Mouse (Mus musculus): ENCODE measurements around the gene Cfap36.

Gene Cfap36

DNA sequence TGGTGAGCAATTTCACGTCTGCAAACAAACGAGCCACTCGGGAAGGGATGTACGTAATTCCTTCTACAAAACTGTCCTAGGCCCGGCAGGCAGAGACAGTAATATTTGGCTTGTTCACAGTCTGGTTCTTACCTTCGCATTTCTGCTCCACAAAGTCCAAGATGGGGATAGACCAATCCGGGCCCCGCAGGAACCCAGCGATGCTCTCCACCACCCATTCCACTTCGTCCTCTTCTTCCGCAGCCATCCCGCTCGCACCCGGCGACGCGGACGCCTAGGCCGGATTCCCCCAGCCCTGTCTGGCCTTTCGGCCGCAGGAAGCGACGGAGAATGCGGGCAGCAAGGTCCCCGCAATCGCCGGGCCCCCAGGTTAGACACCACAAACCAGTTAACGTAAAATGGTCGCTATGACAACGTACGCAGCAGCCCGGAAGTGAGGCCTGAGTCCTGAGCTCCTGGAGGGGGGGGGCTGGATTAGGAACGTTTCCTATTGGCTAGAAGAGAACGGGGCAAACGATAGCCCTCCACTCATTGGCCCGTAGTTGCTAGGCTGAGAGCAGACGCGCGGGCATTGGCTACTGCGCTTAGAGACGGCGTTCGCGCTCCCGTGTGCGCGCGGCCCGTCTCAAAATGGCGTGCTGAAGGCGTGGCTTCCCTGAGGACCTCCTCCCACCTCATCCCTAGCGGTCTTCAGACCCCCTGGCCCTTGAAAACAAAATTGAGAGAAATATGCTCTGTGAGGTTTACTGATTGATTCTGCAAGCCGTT lies at the start of gene Cfap36:
Cfap36 (minus strand) TSS at position 527 of the 768 bp plus-strand sequence.
- DNase-seq (ENCODE audit: low read depth, low spot score), result peak; percentile 98

DNA sequence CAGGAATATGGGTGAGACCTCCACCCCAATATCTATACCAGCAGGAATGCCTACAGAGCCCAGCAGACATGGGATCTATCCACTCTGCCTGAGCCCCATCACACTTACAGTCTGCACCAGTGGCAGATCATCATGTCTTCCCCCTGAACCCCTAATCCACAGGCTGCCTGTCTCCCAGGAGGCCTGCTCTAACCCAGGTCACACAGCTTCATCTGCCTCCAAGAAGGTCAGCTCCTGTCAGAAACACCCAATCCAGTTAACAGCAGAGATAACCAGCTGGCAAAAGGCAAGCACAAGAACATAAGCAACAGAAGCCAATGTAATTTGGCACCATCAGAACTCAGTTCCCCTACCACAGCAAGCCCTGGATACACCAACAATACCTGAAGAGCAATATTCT lies 40.1 kb upstream of the Cfap36 start:
- DNase-seq (ENCODE audit: low read depth, low spot score), result no peak

DNA sequence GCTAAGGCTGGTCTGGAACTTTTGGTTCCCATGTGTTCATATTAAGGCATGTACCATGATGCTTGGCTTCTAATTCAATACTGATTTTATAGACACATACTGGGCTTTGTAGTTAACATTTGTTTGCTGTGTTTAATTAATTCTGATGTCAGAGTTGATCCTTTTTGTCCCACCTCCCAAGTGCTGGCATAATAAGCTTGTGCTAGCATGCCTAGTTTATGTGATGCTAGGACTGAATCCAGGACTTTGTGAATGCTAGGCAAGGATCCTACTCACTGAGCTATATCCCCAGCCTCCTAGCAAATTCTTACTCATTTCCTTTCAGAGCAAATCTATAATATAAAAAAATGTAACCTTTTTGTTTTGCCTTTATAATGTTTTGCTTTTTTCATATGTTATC lies 38.8 kb upstream of the Cfap36 start:
- DNase-seq (ENCODE audit: low read depth, low spot score), result no peak

DNA sequence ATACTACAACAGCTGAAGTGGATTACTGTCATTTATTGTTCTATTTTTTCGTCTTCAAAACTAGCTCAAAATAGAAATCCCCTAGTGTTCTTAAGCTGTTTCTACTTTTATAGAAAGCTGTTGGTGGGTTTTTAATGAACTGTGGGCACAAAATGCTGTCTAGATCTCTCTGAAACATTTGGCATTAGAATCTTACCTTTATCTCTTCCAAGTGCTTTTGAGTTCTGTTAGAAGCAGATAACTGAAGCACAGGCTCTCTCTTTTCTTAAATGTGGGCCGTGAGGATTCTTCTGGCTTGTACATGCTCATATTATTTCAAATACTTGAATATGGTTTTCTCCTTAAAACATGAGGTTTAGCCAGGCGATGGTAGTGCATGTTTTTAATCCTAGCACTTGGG lies 27.5 kb upstream of the Cfap36 start:
- DNase-seq (ENCODE audit: low read depth, low spot score), result no peak

DNA sequence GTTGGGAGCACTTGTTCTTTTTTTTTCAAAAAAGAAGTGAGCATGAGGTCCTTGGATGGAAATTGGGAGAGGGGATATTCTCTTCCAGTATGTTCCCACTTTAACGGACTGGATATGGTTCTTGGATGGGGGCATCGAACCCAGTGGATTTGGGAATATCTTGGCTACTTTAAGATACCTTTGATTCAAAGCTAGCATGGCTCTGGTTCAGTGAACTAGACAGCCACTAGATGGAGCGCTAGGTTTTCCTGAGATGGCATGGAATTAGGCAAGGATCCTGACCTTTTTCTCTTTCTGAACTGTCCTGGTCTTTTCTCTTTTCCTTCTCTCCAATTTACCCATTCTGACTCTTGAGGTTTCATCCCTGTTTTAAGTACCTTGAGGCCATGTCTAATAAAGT lies 20.6 kb upstream of the Cfap36 start:
- peak; percentile 85 for DNase-seq (ENCODE audit: low read depth, low spot score)

DNA sequence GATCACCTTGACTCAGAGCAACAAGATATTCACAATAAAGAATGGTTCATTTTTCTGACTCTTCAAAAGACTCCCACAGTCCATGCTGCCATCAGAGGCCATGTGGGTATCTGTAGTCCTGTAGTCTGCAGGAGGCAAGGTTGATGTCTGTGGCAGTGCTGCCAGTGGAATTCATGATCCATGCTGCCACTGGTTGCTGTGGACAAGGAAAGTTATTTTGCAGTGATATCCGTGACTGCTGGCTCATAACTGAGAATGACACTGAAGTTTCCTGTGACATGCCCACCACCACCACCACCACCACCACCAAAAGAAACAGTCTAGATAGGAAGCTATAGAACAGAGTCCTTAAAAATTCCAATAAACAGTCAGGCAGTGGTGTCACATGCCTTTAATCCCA lies 7.4 kb upstream of the Cfap36 start:
- DNase-seq (ENCODE audit: low read depth, low spot score), result no peak

DNA sequence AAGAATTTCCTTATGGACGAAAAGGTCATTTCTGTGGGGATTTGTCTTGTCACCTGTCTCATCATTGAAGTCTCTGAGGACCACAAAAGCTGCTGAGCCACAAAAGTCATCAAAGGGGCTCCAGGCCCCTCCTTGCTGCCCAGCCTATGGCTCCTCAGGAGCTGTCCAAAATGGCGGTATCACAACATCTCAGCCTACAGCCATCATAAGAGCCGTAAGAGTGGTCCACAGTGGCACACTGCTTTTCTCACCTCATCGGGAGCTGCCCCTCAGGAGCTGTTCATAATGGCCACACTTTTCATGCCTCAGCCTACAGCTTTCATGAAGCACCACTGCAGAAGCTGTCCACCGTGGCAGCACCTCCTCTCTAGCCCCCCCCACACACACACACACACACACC lies 1.2 kb upstream of the Cfap36 start:
- no peak for DNase-seq (ENCODE audit: low read depth, low spot score)

DNA sequence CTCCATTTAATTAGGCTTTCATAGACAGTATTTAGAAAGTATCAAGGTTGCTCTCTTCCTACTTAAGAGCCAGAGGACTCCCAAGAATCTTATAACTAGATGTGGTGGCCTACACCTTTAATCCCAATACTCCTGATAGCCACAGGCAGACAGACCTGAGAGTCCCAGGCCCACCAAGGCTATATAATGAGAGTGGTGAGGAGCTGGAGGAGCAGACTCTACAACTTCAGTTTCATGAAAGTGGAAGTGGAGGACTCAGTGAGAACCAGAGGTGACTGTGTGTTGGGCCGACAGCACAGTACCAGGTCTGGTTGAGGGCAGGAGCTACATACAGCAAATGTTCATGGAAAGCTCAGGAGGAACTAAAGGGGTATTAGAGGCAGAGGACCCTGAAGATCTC lies 516 bp upstream of the Cfap36 start:
- DNase-seq (ENCODE audit: low read depth, low spot score), result no peak

DNA sequence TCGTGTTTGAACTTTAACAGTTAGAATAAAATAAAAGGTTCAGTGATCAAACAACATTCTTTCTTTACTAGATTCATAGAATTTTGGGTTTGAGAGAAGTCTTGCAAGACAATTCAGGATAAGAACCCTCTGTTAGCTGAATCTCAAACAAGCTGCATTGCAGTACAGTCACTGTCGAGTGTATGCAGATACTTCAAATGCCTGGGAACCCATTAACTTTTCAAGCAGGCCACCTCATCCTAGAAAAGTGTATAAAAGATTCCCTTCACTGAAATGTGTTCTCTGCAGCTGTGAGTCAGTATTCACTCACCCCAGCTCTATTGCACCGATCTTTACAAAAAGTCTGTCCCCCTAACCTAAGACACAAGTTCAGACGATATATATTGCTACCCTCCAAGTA lies 1.2 kb downstream of the Cfap36 start:
- DNase-seq (ENCODE audit: low read depth, low spot score), result peak; percentile 39

DNA sequence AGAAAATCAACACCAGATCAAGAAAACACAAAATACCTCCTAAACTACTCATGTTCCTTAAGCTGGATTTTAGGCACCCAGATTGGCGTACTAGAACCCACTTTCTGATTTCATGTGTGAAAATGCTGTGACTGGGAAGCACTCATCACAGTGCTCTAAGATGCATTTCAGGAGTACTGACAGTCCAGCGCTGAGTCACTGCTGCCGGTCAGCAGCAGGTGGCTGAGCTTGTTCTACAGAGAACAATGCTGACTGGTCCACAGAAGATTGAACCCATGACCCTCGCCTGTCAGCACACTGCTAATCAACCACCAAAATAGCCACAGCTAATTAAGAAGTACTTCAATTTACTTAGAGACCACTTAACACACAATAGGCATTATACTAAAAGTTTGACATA lies 5.2 kb downstream of the Cfap36 start:
- no peak for DNase-seq (ENCODE audit: low read depth, low spot score)

DNA sequence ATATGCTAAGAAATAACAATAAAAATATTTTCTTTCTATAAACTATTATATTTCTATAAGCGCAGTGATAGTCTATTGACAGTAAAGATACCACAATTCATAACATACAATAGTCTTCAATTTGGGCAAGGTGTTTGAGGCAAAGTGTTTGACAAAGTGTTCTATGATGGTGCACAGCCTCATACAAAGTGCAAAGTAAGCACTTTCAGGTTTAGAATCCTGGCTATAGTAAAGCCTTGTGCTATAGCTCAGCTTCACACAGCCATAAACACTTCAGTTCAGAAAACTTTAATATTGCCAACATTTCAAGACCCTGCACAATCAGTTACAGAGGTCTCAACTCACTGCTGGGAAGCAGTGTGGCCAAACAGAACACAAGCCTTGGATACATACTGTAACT lies 7.9 kb downstream of the Cfap36 start:
- no peak for DNase-seq (ENCODE audit: low read depth, low spot score)

DNA sequence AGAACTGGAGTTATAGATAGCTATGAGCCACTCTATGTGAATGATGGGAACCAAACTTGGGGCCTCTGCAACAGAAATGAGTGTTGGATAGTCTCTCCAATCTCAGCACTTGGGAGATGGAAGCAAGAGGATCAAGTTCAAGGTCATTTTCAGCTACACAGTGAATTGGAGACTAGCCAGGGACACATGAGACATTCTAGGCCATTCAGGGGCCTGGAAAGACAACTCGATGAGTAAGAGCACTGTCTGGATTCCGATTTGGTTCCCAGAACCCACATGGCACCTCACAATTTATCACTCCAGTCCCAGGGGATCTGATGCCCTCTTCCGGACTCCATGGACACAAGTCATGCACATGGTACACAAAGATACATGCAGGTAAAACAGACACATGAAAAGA lies 8.7 kb downstream of the Cfap36 start:
- no peak for DNase-seq (ENCODE audit: low read depth, low spot score)

DNA sequence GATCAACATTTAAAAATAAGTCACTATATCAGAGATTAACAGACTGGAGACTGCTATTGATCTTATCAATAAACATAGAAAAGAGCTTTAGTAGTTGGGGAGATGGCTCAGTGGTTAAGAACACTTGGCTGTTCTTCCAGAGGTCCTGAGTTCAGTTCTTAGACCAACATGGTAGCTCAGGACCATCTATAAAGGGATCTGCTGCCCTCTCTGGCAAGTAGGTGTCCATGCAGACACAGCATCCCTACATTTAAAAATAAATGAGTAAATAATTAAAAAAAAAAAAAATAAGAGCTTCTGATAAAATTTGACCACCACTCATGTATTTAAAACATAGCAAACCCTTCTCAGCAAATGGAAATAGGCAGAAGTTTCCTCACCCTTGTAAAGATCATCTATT lies 9.2 kb downstream of the Cfap36 start:
- no peak for DNase-seq (ENCODE audit: low read depth, low spot score)

DNA sequence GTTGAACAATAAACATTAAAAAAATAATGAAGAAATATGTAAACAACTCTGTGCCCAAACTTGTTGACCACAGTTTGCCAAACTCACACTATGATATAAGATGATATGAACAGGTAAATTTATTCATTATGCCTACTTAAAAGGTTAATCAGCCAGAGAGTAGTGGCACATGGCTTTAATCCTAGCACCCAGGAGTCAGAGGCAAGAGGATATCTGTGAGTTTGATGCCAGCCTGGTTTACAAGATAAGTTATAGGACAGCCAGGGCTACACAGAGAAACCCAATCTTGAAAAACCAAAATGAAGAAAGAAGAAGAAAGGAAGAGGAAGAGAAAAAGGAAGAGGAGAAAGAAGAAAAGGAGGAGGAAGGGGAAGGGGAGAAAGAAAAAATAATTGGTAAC lies 9.8 kb downstream of the Cfap36 start:
- no peak for DNase-seq (ENCODE audit: low read depth, low spot score)

DNA sequence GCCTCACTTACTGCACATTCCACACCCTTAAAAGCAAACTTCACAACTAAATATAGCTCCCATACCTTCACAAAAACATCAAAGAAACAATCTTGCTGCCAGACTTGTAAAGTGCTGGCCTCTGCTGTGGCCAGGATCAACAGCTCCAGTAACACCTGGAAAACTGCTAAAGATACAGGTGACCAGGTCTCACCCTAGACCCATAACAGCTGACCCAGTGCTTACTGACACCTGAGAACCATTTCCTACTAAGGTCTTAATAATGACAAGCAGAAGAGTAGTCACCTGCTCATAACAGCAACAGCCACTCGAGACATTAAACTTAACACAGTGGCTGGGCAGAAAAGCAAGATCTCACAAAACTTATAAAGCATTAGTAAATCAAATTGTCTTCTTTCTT lies 13.6 kb downstream of the Cfap36 start:
- DNase-seq (ENCODE audit: low read depth, low spot score), result no peak

DNA sequence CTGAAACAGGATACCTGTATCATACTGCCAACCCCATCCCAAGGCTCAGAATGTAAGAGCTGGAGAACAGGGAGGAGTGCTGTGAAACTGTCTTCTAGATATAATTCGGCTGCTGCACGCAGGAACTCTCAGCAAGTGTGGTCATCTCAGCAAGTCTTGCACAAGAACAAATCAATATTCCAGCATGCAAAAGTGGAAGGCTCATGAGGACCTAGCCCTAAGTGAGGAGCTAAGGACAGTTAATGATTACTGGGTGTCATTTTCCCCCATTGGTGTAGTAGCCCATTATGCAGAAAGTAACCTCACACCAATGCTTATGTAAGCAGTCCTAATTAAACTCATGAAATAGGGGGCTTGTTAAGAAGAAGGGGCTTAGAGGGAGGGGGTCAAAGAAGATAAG lies 18.3 kb downstream of the Cfap36 start:
- DNase-seq (ENCODE audit: low read depth, low spot score), result no peak

DNA sequence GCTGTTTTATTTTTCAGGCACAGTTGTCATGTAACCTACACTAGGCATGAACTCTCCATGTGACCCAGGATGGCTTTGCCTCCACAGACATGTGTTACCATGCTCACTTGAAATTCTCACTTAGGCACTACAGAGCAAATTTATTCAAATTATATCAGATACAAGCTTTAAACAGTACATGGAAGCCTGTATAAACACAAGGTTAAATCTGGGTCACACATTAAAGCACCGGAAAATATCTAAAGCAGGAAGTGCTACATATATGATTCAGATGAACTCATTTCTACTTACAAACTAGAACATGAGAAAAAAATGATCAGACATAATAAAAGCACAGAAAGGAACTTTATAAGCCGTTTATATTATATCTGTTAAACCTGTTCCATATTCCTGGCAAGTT lies 22.5 kb downstream of the Cfap36 start:
- no peak for DNase-seq (ENCODE audit: low read depth, low spot score)

DNA sequence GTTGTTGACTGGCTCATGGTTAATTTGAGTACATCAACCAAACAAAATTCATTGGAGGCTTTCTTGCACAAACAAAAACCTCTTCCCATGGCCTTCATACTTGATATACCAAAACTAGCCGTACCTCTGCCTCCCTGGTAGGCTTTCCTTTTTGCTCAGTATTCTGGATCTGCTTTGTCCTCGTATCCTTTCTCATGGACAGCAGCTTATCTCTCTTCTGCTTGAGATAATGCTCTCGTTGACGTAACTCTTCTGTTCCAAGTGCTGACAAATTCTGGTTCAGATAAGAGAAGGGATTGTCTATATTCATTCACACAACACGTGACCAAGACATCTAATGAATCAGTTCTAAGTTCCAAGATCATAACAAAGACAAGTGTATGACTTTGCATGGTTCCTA lies 24.9 kb downstream of the Cfap36 start:
- DNase-seq (ENCODE audit: low read depth, low spot score), result no peak

DNA sequence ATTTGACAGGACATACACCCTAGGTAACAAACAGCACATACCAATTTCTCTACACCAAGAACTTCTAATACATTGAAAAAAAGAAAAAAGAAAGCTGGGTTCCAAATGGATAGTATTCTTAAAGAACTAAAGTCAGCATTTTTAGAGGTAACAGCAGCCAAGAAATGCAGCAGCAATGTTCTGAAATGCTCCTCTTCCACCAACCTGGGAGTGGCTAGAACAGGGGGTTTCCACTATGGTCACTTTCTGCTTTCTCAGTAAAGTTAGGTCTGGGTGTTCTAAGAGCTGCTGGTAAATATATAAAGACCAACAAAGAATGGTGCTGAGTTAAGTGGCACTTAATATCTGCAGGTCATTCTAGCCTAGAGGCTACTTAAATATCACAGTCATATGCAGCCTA lies 28.2 kb downstream of the Cfap36 start:
- DNase-seq (ENCODE audit: low read depth, low spot score), result peak; percentile 12

DNA sequence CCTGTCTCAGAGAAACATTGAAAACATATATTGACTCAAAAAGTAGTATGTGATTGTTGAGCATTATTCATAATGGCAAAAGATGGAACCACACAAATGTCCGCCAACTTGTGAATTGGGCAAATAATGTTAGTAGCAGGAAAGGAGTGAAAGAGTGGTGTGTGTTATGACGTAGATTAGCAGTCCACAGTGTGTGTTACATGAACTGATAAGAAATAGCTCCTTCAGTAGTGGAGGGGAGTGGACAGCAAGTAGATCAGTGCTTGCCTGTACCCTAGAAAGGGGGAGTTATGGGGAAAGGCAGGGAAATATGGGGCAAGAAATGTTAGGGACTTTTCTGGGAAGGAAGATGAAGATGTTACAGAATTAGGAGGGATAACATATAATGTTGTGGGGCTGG lies 31.0 kb downstream of the Cfap36 start:
- DNase-seq (ENCODE audit: low read depth, low spot score), result no peak

DNA sequence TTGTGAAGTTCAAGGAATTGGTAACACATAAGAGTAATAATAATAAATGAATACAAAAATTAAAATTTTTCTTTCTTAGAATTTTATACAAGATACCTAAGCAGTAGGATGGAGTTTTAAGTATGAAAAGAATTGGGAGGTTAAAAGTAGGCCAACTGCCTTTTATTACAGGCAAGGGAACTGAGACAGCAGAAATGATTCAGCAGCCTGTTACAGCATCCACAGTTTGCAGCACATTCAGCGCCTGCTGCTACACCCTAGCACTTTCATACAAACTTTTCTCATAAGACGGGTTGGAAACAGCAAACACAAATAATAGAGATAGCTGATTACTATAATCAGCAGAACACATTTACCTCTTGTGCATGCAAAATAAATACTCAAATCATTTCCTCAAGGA lies 37.4 kb downstream of the Cfap36 start:
- no peak for DNase-seq (ENCODE audit: low read depth, low spot score)

DNA sequence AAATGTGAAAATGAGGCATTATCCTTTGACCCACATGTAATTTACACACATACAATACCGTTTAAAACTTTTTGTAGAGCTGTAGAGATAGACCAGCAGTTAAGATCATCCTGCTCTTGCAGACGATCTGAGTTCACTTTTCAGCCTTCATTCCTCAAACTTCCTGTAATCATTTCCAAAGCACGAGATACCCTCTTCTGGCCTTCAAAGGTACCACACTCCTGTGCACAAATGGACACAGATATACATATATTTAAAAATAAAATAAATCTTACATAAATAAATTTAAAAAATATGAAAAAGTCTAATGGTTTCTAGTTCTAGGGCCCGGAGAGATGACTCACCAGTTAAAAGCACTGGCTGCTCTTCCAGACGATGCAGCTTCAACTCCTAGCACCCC lies 43.6 kb downstream of the Cfap36 start:
- DNase-seq (ENCODE audit: low read depth, low spot score), result peak; percentile 65

DNA sequence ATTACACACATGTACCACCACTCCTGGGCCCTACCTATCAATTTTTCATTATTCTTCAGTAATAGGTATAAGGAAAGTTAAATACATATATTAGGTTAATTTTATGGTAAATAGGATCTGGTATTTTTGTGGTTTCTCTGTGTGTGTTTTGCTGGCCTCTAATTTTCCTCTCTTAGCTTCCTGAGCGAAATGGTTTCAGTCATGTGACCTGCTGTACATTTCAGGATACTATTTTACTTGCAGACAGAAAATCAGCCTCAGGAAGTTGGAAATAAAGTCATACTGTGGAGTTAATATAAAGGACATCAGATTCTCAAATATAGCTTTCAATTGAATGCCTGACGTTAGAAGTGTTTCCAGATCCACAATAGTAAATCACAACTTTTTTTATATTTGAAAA lies 58.2 kb downstream of the Cfap36 start:
- DNase-seq (ENCODE audit: low read depth, low spot score), result no peak

DNA sequence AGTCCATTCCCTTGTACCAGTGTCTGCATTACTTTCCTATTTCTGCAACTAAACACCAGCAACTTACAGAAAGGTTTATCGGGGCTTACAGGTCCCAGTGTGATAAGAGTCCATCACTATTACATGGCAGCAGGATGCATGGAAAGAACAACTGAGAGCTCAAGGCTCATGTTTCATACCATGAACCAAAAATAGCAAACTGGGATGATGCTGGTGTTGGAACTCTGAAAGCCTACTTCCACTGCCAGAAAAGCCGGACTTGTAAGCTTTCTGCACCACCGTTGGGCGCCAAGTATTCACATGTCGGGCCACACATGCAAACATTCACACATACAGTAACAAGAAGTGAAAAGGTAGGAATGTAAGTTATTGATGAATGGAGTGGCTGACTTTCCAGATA lies 65.5 kb downstream of the Cfap36 start:
- no peak for DNase-seq (ENCODE audit: low read depth, low spot score)

Measured in 3T3-L1 (cell line).